Mouse (Mus musculus) fat pad, adult 2 months (tissue): ENCODE results near the gene Rnh1.
A peak's percentile ranks its signal among the peaks of the same experiment; 100 is the strongest.

Experiments used
- DNase-seq: peaks from one replicate; pipeline ENCODE4 v3.0.0-alpha.2; 2011; ENCODE audit warnings: low read depth, low spot score; ENCODE audit errors: extremely low read depth

Rnh1 gene

GRCm38 (mm10) chr7:141168518-141168953 is 4.1 kb downstream of the Rnh1 start:
- no peak for DNase-seq

- DNase-seq: no peak
Measured at GRCm38 (mm10) chr7:141167901-141168517, 4.6 kb downstream of the Rnh1 start.

- DNase-seq: no peak
Measured at GRCm38 (mm10) chr7:141164850-141165249, 7.8 kb downstream of the Rnh1 start.

DNA sequence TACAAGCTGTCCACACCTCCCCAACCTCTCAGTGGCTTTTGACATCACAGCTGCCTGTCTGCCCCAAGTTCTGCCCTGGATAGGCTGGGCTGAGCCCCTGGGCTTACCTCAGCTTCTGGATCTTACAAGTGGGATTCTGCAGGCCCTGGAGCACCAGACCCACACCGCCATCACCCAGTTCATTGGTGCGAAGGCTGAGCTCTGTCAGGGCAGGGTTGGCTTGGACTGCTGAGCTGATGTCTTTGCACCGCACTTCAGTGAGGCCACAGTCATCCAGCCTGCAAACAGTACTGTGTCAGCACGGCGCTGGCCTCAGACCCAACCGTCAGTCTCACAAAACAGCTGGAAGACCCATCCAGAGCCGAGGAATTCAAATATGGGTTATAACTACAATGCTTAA is 8.3 kb downstream of the Rnh1 start:
- no peak for DNase-seq

GRCm38 (mm10) chr7:141155362-141155761 is 17.3 kb downstream of the Rnh1 start:
- DNase-seq: no peak

DNA sequence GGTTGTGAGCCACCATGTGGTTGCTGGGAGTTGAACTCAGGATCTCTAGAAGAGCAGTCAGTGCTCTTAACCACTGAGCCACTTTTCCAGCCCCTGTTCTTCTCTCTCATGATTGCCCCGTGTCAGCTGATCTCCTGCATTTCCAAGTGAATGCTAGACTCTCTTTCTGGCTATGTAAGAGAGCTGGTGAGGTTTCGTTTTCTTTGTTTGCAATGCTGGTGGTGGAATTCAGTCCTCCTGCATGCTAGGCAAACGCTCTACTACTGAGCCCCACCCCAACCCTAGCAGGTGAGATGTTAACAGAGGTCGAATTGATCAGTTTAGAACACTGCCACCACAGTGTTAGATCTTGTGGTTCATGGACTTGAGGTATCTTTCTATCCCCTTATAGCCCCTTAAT is 24.0 kb downstream of the Rnh1 start:
- no peak for DNase-seq

- DNase-seq: no peak
Measured at GRCm38 (mm10) chr7:141147044-141147443, 25.6 kb downstream of the Rnh1 start.

- no peak for DNase-seq
Measured at GRCm38 (mm10) chr7:141146043-141146595, 26.5 kb downstream of the Rnh1 start.

DNA sequence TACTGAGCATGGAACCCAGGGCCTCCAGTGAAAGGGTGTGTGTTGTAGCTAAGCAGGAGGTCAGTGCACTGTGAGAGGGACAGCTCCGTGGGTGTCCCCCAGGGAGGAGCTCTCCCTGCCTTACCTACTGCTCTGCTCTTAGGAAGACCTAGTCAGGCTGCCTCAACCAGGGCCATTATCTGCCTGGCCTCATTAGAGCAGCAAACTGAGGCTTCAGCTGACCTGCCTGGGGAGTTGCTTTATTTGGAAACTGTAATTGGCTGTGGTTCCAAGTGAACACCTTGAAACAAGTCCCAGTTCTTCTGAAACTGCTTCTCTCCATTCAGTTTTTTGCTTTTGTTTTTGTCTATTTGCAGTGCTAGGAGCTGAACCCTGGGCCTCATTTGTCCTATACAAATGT is 27.3 kb downstream of the Rnh1 start:
- no peak for DNase-seq

DNA sequence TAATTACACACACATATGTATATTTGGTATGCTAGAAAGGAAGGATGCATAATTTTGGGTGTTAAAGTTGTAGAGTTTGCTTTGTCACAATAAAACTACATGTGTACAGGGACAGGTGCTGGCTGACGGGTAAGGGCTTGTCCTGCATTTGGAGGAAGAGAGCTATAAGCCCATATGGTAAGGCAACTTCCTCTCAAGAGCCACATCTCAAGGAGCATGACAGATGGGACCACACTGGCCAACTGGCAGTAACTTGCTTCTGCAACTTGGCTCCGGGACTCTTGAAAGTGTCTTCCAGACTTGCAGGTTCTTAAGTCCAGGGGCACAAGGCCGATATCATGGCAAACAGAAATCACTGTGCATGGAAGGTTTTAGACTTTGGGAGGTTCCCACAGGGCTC is 28.0 kb downstream of the Rnh1 start:
- DNase-seq: no peak

GRCm38 (mm10) chr7:141143861-141144260 is 28.8 kb downstream of the Rnh1 start:
- no peak for DNase-seq

DNA sequence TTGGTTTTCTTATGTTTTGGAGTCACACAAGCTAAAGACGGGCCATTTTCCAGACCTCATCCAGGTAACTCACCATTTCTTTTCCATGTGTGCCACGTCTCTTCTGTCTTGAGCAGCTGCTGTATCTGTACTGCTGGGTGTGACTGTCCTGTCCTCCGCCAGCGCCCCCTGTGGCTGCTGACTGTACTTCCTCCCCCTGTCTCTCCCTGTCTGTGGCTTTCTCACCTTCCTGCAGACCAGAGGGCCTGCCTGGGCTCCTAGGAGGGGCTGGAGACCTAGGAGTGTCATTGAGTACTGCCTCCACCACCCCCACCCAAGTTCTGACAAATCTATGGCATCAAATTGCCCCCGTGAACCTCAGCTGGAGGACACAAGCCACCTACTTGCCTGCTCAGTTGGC is 29.5 kb downstream of the Rnh1 start:
- no peak for DNase-seq

DNA sequence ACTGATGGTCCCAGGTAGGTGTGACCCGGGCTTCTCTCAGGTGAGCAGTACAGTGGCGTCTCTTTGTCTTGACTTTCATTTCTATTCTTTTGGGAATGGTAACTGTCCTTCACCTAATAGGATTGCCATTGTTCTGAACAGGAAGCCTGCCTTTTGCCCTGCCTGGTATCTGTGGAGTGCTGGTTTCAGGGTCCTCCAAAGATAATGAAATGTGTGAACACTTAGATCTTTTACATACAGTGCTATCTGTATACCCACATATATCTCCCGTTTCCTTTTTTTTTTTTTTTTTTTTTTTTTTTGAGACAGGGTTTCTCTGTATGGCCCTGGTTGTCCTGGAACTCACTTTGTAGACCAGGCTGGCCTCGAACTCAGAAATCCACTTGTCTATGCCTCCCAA is 31.3 kb downstream of the Rnh1 start:
- no peak for DNase-seq

- no peak for DNase-seq
Measured at GRCm38 (mm10) chr7:141131904-141132755, 40.5 kb downstream of the Rnh1 start.

GRCm38 (mm10) chr7:141131024-141131820 is 41.4 kb downstream of the Rnh1 start:
- DNase-seq: no peak

GRCm38 (mm10) chr7:141123517-141123856 is 49.2 kb downstream of the Rnh1 start:
- no peak for DNase-seq

DNA sequence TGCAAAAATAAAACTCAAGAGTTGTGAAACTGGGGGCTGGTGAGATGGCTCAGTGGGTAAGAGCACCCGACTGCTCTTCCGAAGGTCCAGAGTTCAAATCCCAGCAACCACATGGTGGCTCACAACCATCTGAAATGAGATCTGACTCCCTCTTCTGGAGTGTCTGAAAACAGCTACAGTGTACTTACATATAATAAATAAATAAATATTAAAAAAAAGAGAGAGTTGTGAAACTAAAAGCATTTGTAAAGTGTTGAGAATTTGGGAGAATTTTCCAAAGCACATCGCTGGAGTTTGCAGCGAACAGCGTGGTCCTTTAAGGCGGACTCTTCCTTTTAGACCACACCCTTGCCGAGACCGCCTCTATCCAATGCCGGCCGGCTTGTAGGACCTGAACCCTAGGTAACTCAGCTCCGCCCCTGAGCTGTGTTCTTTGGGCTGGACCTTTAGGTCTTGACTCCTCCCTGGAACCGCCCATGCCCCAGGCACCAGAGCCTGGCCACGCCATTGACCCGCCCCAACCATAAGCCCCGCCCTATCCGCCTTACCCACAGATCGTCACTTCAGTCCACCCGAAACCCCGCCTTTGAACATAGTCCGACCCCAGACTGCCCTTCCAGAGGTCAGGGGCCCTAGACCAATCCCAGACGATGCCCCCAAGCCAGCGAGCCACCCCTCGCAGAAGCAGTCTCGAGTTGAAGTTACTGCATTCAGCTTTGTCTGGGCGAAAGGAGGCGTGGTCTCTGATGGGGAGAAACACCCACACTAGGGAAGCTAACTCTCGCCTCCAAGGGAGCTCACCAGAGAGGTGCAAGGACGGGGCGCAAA is 49.8 kb downstream of the Rnh1 start:
- DNase-seq: peak; percentile 90

GRCm38 (mm10) chr7:141122245-141122644 is 50.4 kb downstream of the Rnh1 start, which contains the start of gene Ptdss2:
Gene Ptdss2, plus strand, starts transcription at chr7:141122382.
- no peak for DNase-seq

DNA sequence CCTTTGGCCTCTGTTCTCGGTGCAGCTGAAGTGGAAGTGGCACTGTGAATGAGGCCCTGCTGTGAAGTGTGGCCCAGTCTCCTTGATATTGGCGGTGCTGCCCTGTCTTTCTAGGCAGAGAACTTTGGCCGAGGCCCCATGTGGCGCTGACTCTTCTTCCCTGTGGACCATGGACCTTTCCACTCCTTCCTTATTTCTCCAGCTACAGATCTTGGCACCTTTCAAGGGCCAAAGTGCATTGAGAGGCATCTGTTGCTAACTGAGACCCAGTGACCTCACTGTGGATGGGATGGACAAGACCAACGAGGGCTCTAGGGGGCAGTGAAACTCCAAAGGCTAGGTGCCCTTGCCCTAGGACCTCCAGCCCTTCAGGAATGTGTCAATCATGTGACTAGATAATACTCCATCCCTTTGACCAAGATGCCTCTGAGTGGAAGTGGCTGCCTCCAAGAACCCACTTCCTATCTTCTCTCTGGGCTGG is 51.6 kb downstream of the Rnh1 start:
- DNase-seq: no peak

GRCm38 (mm10) chr7:141120605-141121004 is 52.1 kb downstream of the Rnh1 start:
- DNase-seq: no peak
